Mouse (Mus musculus) ovary, adult 18-20 months (tissue): ENCODE measurements around the gene Gabarap.

Source experiments
- DNase-seq: peaks from one replicate; pipeline ENCODE4 v3.0.0; 2022; ENCODE audit warnings: low spot score, mixed read lengths

The Gabarap gene

GRCm38 (mm10) chr11:70021264-70022132, 30.6 kb downstream of the Gabarap start:
- peak; percentile 92 for DNase-seq

GRCm38 (mm10) chr11:70023481-70024150, 32.7 kb downstream of the Gabarap start:
- DNase-seq = no peak

DNA sequence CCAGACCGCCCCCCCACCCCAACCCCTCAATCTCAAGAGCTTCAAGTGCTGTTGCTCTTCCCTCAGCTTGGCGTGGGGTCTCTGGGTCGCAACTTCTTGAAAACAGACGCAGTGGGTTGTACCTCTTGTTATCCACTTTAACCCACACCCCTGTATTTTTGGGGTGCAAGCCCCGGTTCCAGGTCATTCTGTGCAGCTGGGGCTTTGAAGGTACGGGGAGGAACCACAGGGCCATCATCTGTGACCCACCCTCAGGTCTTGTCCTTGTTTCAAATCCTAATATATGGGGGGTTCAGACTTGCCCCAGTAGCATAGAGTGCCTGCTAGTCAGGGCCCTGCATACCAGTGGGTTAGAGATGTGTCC, 33.2 kb downstream of the Gabarap start:
- DNase-seq = no peak

DNA sequence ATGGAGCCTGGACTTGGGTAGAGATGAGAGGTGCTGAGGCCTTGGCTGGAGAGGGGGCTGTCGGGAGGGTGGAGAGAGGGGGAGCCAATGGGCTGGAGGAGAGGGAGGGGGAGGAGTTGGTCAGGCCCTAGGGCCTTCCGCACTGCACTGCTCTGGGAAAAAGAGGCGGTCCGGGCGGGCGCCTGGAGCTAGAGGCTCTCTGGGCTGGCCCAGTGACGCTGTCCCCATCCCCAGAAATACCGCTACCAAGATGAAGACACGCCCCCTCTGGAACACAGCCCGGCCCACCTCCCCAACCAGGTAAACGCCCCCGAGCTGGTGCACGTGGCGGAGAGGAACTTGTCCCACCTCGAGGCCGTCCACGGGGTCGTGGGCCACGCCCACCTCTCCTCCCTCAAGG, 35.7 kb downstream of the Gabarap start:
- no peak for DNase-seq

- no peak for DNase-seq
Observed at GRCm38 (mm10) chr11:70027397-70027796, 36.5 kb downstream of the Gabarap start.

GRCm38 (mm10) chr11:70028401-70029129, 37.6 kb downstream of the Gabarap start:
- no peak for DNase-seq

DNA sequence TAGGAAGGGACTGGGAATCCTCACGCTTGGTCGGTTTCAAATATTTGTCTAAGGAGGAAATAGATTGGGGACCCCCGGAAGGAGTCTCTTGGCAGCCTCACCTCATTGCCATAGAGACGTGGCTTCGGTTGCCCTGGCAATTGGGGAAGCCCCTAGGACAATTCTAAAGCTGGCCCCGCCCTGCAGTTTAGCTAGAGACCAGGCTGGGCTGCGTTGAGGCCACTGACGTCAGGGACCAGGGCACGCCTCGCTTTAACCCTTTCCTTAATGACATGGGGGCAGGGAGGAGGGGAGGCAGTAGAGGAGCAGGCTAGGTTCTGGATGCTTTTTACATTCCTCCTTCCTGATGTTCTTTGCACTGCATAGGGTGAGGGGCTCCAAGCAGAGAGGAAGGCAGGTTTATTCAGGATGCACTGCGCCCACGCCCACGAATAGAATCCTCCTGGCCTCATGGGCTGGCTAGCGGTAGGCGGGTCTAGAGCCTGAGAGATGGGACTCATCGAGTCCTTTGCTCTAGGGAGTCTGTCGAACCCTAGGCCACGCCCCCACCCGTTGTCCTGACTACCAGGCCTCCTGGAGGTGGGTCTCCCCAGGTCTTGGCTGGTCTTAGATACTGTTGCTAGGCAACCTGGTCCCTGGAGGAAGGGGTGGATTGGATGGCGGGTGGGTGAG, 38.3 kb downstream of the Gabarap start:
- peak; percentile 65 for DNase-seq

GRCm38 (mm10) chr11:70029829-70030550, 39.0 kb downstream of the Gabarap start:
- DNase-seq = no peak

GRCm38 (mm10) chr11:70030651-70031320, 39.8 kb downstream of the Gabarap start:
- no peak for DNase-seq

DNA sequence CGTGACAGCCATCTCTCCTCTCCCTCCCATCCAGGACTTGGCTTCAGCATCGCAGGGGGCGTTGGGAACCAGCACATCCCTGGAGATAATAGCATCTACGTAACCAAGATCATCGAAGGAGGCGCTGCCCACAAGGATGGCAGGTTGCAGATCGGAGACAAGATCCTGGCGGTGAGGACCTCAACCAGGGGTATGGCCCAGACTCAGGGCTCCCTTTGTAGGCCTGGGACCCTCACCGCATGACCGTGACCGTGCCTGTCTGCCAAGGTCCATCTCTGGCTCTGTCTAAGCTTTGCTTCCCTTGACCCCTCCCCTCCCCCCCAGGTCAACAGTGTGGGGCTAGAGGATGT, 40.4 kb downstream of the Gabarap start:
- DNase-seq = no peak

DNA sequence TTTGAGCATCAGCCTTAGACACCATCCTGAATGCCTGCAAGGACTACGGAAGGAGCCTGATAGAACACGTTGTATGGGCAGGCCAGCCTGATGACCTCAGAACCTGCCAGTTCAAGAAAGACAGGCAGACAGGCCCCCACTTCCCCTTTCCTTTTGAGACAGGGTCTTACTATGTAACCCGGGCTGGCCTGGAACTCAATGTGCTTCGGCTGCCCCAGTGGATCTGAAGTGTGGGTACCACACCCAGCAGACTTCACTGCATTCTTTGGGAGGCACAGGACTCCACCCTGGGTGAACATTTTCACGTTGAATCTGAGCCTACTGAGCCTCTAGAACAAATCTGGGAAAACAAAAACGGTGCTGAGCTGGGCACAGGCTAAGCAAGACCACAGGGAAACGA, 47.2 kb downstream of the Gabarap start:
- DNase-seq = no peak

GRCm38 (mm10) chr11:70039631-70040030, 48.7 kb downstream of the Gabarap start:
- no peak for DNase-seq

- DNase-seq = no peak
Observed at GRCm38 (mm10) chr11:70040184-70040583, 49.2 kb downstream of the Gabarap start.

DNA sequence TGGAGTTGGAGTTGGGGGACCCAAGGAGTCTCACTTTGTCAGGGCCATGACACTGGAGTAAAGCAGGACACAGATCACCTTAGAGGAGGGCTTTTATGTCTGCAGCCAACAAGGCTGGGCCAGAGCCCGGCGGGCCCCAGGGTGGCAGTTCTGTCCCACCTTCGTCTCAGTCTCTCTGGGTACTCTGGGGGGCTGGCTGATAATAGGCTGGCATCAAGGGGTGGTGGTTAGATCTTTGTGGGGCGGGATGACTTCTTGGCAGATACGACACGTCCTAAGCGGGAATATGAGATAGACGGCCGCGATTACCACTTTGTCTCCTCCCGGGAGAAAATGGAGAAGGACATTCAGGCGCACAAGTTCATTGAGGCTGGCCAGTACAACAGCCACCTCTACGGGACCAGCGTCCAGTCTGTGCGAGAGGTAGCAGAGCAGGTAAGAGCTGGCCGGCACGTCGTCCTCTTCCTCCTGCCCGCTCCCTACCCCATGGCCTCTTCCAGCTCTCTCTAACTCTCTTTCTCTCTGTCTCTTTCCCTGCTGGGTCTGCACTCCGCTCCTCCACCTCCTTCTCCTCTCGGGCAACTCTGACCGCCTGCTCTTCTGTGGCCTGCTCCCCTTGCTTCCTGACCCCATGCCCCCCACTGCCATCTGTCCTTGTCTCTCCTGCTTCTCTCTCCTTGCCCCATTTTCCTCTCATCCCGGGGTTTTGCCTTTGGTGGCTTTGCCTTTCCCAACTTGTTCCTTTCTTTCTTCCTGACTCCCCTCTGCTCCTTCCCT, 51.6 kb downstream of the Gabarap start:
- DNase-seq = no peak

DNA sequence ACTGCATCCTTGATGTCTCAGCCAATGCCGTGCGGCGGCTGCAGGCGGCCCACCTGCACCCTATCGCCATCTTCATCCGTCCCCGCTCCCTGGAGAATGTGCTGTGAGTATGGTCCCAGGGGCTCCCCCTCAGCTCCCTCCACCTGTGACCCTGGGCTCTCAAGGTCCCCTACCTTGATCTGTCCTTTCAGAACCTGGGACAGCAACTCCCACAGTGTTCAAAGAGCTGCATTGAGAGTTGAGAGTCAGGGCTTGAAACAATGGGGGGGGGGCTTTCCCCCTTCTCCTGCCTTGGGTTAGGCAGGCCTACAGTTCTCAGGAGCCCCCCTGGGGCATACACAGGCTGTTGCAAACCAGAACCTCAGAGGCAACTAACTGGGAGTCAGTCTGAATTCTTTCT, 52.7 kb downstream of the Gabarap start:
- no peak for DNase-seq
